Mouse (Mus musculus): ENCODE measurements around the gene Smarcal1.

The Smarcal1 gene

GRCm38 (mm10) chr1:72582947-72583731 is at the start of gene Smarcal1:
Gene Smarcal1, plus strand, starts transcription at chr1:72583251.
- peak; percentile 86 for DNase-seq (ENCODE audit: extremely low read depth, insufficient read length, low spot score)

- no peak for DNase-seq (ENCODE audit: extremely low read depth, insufficient read length, low spot score)
Measured at GRCm38 (mm10) chr1:72533439-72533838, 49.6 kb upstream of the Smarcal1 start.

GRCm38 (mm10) chr1:72535725-72536571 is 47.1 kb upstream of the Smarcal1 start:
- DNase-seq (ENCODE audit: extremely low read depth, insufficient read length, low spot score), result peak; percentile 12

DNA sequence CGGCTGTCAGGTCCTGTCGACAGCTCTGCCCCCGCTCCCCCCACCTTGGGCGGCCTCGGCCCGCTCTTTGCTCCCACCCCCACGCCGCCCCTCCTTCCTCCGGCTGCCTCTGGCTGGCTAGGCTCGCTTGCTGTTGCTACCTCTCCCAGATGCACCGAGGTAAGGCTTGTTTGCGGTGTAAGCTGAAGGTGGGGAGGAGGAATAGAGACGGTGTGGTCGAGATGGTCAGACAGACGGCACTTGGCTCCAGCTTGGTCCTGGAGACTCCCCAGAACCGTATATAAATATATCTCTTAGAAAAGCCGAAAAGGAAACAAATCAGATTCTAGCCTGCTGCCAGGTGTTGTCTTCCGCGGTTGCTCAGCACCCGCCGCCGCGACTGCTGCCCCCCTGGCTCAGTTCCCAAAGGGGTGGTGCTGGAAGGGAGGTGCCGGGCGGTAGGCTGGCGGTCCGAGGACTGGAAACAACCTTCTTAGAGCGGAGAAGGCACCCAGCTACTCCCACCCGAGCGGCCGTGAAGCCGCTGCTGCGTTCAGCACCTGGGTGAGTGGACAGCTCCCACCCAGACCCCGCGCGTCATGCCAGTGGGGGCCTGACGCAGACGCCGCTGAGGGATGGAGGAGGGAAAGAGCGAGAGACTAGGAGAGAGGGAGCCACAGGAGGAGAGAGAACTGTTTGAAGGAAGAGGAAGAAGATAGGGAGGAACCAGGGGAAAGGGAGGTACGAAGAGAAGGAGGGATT is 46.3 kb upstream of the Smarcal1 start, which contains the start of gene March4:
Gene March4 (minus strand): TSS at position 320 of the 741 bp plus-strand sequence.
- peak; percentile 9 for DNase-seq (ENCODE audit: extremely low read depth, insufficient read length, low spot score)

- peak; percentile 34 for DNase-seq (ENCODE audit: extremely low read depth, insufficient read length, low spot score)
Measured at GRCm38 (mm10) chr1:72538266-72538665, 44.8 kb upstream of the Smarcal1 start.

DNA sequence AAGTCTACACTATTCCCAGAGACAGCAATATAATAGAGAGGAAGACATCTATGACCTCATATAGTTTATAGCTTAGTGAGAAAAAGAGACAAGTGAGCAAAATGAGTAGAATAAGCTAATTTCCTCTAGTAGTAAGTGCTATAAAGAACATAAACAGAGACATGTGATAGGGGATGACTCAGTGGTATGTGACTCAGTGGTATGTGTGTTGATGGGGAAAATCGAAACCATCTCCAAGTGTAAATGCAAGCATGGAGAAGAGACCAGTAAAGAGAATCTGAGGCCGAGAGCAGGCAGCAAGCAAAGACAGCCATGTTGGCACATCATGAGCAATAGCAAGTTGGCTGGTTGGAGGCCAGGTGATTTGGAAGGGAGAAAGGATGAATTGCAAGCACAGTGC is 32.7 kb upstream of the Smarcal1 start:
- DNase-seq (ENCODE audit: extremely low read depth, insufficient read length, low spot score), result peak; percentile 36

GRCm38 (mm10) chr1:72556471-72556870 is 26.6 kb upstream of the Smarcal1 start:
- peak; percentile 47 for DNase-seq (ENCODE audit: extremely low read depth, insufficient read length, low spot score)

DNA sequence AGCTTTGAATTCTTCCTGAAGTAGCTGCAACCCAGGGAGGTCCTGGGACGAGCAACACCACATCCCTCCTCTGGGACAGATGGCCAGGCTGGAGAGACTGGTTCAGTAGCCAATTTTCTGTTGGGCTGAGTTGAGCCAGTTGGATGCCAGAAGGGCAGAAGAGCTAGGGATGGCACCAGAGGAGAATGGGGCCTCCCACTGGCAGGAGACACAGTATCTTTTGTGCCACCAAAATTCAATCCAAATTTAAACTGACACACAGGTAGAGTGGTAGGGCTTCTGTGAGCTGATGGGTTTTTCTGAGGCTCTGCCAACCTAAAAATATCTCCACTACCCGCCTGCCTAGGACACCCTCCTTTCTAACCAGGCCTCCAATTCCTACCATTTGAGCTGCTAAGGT is 24.4 kb upstream of the Smarcal1 start:
- no peak for DNase-seq (ENCODE audit: extremely low read depth, insufficient read length, low spot score)

GRCm38 (mm10) chr1:72564334-72564962 is 18.6 kb upstream of the Smarcal1 start:
- peak; percentile 77 for DNase-seq (ENCODE audit: extremely low read depth, insufficient read length, low spot score)

- DNase-seq (ENCODE audit: extremely low read depth, insufficient read length, low spot score), result no peak
Measured at GRCm38 (mm10) chr1:72567056-72567455, 16.0 kb upstream of the Smarcal1 start.

DNA sequence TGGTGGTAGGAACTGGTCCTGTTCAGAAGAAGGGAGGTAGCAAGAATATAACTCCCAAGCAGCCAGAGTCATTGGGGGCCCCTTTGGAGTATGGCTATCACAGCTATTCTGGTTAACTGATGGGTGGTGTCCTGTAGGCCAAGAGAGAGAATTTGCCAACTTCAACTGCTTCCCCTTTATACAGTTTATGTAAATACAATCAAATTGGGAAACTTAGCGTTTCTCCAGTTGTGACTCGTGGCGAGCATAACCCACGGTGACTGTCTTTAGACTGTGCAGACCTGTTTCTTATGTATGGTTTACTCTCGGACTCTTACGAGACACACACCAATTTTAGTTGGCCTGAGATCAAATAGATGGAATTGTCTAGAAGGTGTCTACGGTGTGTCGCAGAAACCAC is 14.3 kb upstream of the Smarcal1 start:
- no peak for DNase-seq (ENCODE audit: extremely low read depth, insufficient read length, low spot score)

- no peak for DNase-seq (ENCODE audit: extremely low read depth, insufficient read length, low spot score)
Measured at GRCm38 (mm10) chr1:72574047-72574446, 9.0 kb upstream of the Smarcal1 start.

- DNase-seq (ENCODE audit: extremely low read depth, insufficient read length, low spot score), result no peak
Measured at GRCm38 (mm10) chr1:72574608-72575007, 8.4 kb upstream of the Smarcal1 start.

- no peak for DNase-seq (ENCODE audit: extremely low read depth, insufficient read length, low spot score)
Measured at GRCm38 (mm10) chr1:72575121-72575520, 7.9 kb upstream of the Smarcal1 start.

DNA sequence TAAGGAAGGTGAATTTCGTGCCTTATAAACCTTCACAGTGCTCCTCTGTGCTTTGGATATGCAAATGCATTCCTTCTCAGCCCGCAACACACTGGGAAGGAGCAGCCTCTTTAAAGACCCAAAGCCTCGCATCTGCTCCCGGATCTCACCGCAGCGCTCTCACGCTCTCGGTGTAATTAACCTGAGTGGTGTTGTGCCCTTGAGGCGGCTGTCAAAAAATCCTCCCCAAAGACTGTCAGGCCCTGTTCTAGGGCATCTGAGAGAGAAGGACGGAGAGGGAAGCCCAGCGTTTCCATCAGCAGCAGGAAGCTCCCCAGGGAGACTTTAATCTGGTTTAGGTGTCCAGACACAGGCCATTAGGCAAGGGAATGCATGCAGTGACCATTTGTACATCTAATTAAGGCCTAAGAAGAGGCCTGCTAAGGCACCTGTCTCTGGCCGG is 5.5 kb upstream of the Smarcal1 start:
- no peak for DNase-seq (ENCODE audit: extremely low read depth, insufficient read length, low spot score)

GRCm38 (mm10) chr1:72578351-72578750 is 4.7 kb upstream of the Smarcal1 start:
- DNase-seq (ENCODE audit: extremely low read depth, insufficient read length, low spot score), result no peak

GRCm38 (mm10) chr1:72578806-72579205 is 4.2 kb upstream of the Smarcal1 start:
- DNase-seq (ENCODE audit: extremely low read depth, insufficient read length, low spot score), result no peak

- DNase-seq (ENCODE audit: extremely low read depth, insufficient read length, low spot score), result no peak
Measured at GRCm38 (mm10) chr1:72583906-72584305, 855 bp downstream of the Smarcal1 start.

GRCm38 (mm10) chr1:72585971-72586875 is 3.2 kb downstream of the Smarcal1 start:
- DNase-seq (ENCODE audit: extremely low read depth, insufficient read length, low spot score), result no peak

Measured in 3134 (cell line).